Mouse (Mus musculus) stomach, embryonic 14.5 days (tissue): ENCODE measurements at regions not wholly inside any gene's neighbourhood (a gene's known extent, or its start where the extent isn't known, plus 50 kb on each side); places are given as distances from the start of the nearest gene placed in this dataset.

Experiments used
- ATAC-seq: fragments of 200-750 bp; cut with Nextera tagmentation; 2 replicates; pipeline ENCODE4 v1.8.0; 2017; ENCODE audit warnings: low read depth, moderate TSS enrichment; ENCODE audit not compliant: insufficient number of reproducible peaks, insufficient read depth, low FRiP score
- H3K27ac ChIP-seq: fragments of 300-500 bp; sonication (generic); 2 replicates; pipeline ENCODE4 v1.5.1; 2014; ENCODE audit warnings: mild to moderate bottlenecking, low read length, moderate library complexity, mixed read lengths
- H3K27me3 ChIP-seq: fragments of 300-500 bp; sonication (generic); 2 replicates; pipeline ENCODE4 v1.6.1; 2014; ENCODE audit warnings: low read length, control low read depth, mixed read lengths; ENCODE audit not compliant: control insufficient read depth, insufficient read depth
- H3K36me3 ChIP-seq: fragments of 300-500 bp; sonication (generic); 2 replicates; pipeline ENCODE4 v1.6.1; 2014; ENCODE audit warnings: mild to moderate bottlenecking, control low read depth, low read length, moderate library complexity, mixed read lengths; ENCODE audit not compliant: control insufficient read depth, insufficient read depth
- H3K4me1 ChIP-seq: fragments of 300-500 bp; sonication (generic); 2 replicates; pipeline ENCODE4 v1.6.1; 2014; ENCODE audit warnings: low read length, control low read depth, mixed read lengths; ENCODE audit not compliant: control insufficient read depth, insufficient read depth
- H3K4me2 ChIP-seq: fragments of 300-500 bp; sonication (generic); replicated peaks from 2 replicates; pipeline ENCODE4 v1.6.1; 2014; ENCODE audit warnings: low read depth, low read length, control low read depth
- H3K4me3 ChIP-seq: fragments of 300-500 bp; sonication (generic); 2 replicates; pipeline ENCODE4 v1.5.1; 2014; ENCODE audit warnings: low read depth, low read length, control low read depth
- H3K9ac ChIP-seq: fragments of 300-500 bp; sonication (generic); replicated peaks from 2 replicates; pipeline ENCODE4 v1.6.1; 2014; ENCODE audit warnings: low read depth, mild to moderate bottlenecking, control low read depth, low read length, moderate library complexity, mixed read lengths
- H3K9me3 ChIP-seq: fragments of 300-500 bp; sonication (generic); 2 replicates; pipeline ENCODE4 v1.6.1; 2016; ENCODE audit warnings: low read depth, low read length, control low read depth; ENCODE audit not compliant: control insufficient read depth
- WGBS: fragments of 180-500 bp; shearing (Covaris S2); extraction: QIAGEN DNeasy Blood & Tissue Kit; methylation state at CpG from one replicate; pipeline ENCODE4 v1.1.7; 2014; 5-methylcytosine and 5-hydroxymethylcytosine counted together

DNA sequence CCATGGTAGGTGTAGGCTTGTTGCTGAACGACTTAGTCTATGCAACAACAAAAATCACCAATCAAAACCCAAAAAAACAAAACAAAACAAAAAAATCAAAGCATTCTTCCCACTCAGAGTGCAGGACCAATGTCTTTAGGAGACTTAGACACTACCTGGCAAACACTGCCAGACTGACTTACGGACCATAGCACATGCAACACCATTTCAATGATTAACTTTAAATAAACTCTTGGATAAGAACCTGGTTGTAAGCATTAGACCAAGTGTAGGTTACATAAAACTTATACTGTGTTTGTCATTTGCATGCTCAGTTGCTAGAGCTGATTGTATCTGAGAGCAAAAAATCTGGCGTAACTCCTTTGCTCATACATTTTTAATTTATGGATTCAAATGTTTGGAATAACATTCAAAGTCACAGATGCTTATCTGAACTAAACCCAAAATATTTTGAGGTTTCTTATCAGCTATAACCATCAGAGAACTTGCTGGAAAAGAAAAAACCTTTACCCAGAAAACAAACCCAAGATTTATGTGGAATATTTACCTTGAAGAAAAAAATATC, 174.5 kb upstream of the Dcn start:
- 64% methylated on average over 3 of the region's 3 CpGs for WGBS
- Histone ChIP-seq H3K36me3 (no peaks in the 10 kb centered on the region), H3K27me3 (no peaks in the 10 kb centered on the region), H3K9ac (no peak overlapping the region), H3K4me1 (no peaks in the 10 kb centered on the region), H3K27ac (no peak overlapping the region), H3K4me2 (no peak overlapping the region), H3K4me3 (no peak overlapping the region), H3K9me3 (no peaks in the 10 kb centered on the region)
- no peak for ATAC-seq

DNA sequence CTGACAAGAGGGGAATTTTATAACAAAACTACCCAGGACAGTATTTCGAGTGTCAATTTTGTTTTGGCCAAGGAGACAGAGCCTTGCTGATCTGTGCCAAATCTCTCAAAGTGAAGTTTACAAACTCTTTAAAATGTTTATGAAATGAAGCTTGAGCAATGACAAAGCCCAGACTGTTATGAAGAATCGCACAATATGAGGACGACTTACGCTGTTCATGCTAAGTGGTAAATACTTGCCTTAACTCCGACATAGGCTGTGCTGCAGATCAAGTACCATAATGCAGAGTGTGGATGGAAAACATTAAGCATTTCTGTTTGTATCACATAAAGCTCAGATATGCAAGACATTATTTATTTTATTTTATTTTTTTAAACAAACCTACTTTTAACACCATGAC, 169.8 kb upstream of the Dcn start:
- Histone ChIP-seq H3K4me1 (0 out of 2 replicates have a peak, but pooled peaks cover under 1% of the 10 kb centered on the region), H3K4me2 (no peak overlapping the region), H3K9ac (no peak overlapping the region), H3K27me3 (no peaks in the 10 kb centered on the region), H3K36me3 (no peaks in the 10 kb centered on the region), H3K4me3 (no peak overlapping the region), H3K9me3 (no peaks in the 10 kb centered on the region), H3K27ac (no peak overlapping the region; the same call in 1 of the 2 replicates)
- no peak for ATAC-seq
- WGBS: 46% methylated on average over 5 of the region's 5 CpGs

DNA sequence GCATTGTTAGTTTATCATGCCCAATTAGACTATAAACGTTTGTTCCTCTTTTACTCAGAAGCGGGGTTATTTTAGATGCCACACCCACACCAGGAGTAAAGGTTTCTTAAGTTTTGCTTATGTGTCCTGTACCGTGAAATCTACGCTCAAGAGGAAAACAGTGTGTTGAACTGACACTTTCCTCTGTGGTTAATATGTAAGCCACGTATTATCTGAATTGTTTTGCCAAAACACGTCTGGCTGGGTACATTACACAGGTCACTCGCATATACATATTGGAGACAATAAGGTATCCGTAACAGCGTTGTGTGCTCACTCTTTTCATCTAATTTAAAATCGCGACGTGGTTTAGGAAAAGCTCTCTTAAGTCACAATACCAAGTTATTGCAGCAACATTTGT, 166.9 kb upstream of the Dcn start:
- no peaks in the 10 kb centered on the region for H3K27me3 ChIP-seq
- H3K36me3 ChIP-seq: no peaks in the 10 kb centered on the region
- peak overlapping the region; percentile 58 for H3K4me2 ChIP-seq
- no peak for ATAC-seq
- H3K4me1 ChIP-seq: 0 out of 2 replicates have a peak, but pooled peaks cover 4% of the 10 kb centered on the region
- peak overlapping the region; percentile 18; the same call in 1 of the 2 replicates for H3K9ac ChIP-seq
- no peaks in the 10 kb centered on the region for H3K9me3 ChIP-seq
- WGBS: 24% methylated on average over 12 of the region's 12 CpGs
- peak overlapping the region; percentile 34; the same call in 1 of the 2 replicates for H3K27ac ChIP-seq
- H3K4me3 ChIP-seq: peak overlapping the region; percentile 36

DNA sequence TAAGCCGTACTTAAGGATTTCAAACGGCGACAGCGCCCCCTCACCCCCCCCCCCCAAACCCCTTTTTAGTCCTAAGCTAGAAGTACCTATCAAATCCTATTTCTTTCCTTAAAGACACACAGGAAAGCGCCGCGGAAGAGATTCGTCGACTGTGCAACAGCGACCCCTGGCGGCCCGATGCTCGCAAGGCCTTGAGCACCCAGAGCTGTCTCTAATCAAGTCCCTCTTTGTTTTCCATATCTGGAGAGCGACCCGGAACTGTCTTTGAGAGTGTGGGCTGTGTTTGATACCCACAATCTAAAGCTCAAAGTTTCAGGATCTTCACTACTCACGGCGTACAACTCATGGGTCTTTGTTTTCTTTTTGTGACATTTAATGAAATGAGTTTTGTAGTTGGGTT, 166.4 kb upstream of the Dcn start:
- Histone ChIP-seq H3K27me3 (no peaks in the 10 kb centered on the region), H3K9ac (peak overlapping the region; percentile 59; the same call in 1 of the 2 replicates), H3K9me3 (no peaks in the 10 kb centered on the region), H3K4me2 (peak overlapping the region; percentile 58), H3K27ac (peak overlapping the region; percentile 96), H3K4me3 (peak overlapping the region; percentile 36), H3K4me1 (0 out of 2 replicates have a peak, but pooled peaks cover 4% of the 10 kb centered on the region), H3K36me3 (no peaks in the 10 kb centered on the region)
- WGBS: under 1% methylated on average over 17 of the region's 17 CpGs
- peak; percentile 87 for ATAC-seq

DNA sequence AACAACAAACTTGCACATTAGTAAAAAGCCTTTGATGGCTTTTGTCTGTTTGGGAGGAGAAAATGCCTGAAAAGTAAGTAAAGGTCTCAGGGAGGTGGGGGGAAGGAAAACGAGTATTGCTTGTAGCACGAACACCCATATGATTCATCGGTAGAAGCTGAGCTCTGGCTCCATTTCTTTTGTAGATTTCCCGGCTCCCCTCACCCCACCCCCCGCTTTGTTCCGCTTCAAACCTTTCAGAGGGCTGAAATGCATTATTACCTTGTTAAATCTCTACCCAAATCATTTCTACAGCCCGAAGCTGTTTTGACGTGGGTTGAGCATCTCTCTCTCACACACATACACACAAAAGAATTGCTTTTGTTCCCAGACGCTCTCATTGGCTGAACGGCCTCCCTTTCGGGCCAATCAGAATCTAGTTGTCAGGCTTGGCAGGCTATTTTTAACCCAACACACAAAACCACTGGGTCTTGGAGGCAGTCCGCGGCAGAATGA, 166.0 kb upstream of the Dcn start:
- peak overlapping the region; percentile 58 for H3K4me2 ChIP-seq
- H3K9ac ChIP-seq: peak overlapping the region; percentile 59
- WGBS: 2% methylated on average over 13 of the region's 13 CpGs
- H3K36me3 ChIP-seq: no peaks in the 10 kb centered on the region
- H3K27me3 ChIP-seq: no peaks in the 10 kb centered on the region
- peak overlapping the region; percentile 36 for H3K4me3 ChIP-seq
- peak overlapping the region; percentile 96 for H3K27ac ChIP-seq
- H3K4me1 ChIP-seq: 0 out of 2 replicates have a peak, but pooled peaks cover 4% of the 10 kb centered on the region
- peak; percentile 88 for ATAC-seq
- H3K9me3 ChIP-seq: no peaks in the 10 kb centered on the region

DNA sequence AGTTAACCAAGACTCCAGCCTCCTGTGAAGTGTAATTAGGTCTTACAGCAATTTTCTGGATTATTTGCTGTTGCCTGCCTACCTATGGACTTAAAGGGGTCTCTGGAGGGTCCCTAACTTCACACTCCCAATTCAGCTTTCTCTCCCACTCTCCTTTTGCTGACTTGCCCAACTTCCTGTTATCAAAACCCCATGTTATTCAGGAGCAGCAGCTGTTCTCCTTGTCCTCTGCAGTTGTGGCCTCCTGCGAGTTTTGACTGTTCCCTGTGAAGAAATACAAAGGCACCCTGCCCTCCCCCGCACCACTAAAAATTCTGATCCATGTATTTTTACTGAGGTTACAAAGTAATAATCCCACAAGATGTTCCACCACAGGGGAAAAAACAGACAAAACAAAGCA, 146.8 kb upstream of the Dcn start:
- no peak overlapping the region for H3K9ac ChIP-seq
- H3K4me1 ChIP-seq: no peaks in the 10 kb centered on the region
- H3K4me2 ChIP-seq: no peak overlapping the region
- H3K36me3 ChIP-seq: no peaks in the 10 kb centered on the region
- H3K27ac ChIP-seq: no peak overlapping the region
- H3K4me3 ChIP-seq: no peak overlapping the region
- 67% methylated on average over 2 of the region's 2 CpGs for WGBS
- no peak for ATAC-seq
- H3K9me3 ChIP-seq: no peaks in the 10 kb centered on the region
- H3K27me3 ChIP-seq: no peaks in the 10 kb centered on the region

DNA sequence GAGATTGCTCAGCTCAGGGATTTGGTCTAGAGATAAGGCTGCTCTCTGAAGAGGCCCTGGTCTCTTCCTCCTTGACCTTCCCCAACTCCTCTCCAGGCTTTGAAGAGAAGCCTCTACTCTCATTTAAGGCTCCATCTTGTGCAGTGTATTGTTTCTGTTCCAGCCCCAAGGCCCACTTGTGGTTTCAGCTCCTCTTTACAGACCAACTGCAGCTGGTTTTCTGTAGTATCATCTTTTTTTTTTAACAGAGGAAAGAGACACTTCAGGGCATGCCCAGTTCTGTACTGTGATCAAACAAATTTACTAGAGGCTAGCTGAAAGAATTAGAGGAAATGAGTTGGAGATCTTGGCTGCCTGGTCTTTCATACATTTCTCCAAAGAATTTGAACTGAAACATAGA, 145.4 kb upstream of the Dcn start:
- no peak overlapping the region for H3K27ac ChIP-seq
- no peak overlapping the region for H3K4me3 ChIP-seq
- H3K9me3 ChIP-seq: no peaks in the 10 kb centered on the region
- no peak for ATAC-seq
- no peaks in the 10 kb centered on the region for H3K4me1 ChIP-seq
- no peaks in the 10 kb centered on the region for H3K36me3 ChIP-seq
- H3K9ac ChIP-seq: no peak overlapping the region
- H3K27me3 ChIP-seq: no peaks in the 10 kb centered on the region
- no peak overlapping the region for H3K4me2 ChIP-seq

DNA sequence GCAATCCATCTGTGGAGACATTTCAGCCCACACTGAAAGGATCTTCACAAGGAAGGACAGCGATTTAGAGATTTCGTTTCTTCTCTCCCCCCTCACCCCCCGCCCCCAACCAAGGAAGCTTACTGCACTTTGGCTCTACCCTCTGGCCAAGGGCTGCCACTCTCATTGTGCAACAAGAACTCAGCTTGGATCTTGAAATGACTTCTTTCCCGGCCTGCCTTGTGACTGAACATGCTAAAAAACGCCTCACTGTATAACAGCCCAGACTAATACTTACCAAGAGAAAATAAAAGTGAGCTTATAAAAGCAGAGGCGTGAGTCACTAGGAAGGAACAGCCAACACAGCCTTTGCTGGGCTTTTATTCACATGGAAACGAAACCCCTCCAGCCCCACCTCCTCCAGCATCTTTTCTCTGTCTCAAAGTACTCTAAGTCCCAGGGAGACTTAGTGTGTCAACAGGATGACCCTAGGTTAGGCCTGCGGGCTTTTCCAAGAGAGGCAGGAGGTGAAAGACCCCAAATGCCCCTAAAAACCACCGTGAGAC, 144.7 kb upstream of the Dcn start:
- no peaks in the 10 kb centered on the region for H3K36me3 ChIP-seq
- no peaks in the 10 kb centered on the region for H3K9me3 ChIP-seq
- no peak for ATAC-seq
- WGBS: 80% methylated on average over 9 of the region's 9 CpGs
- no peaks in the 10 kb centered on the region for H3K27me3 ChIP-seq
- no peak overlapping the region for H3K4me2 ChIP-seq
- H3K4me3 ChIP-seq: no peak overlapping the region
- H3K4me1 ChIP-seq: no peaks in the 10 kb centered on the region
- H3K9ac ChIP-seq: no peak overlapping the region
- no peak overlapping the region for H3K27ac ChIP-seq
